Mouse (Mus musculus): Measurements from ENCODE around the gene Cacna1b.

DNA sequence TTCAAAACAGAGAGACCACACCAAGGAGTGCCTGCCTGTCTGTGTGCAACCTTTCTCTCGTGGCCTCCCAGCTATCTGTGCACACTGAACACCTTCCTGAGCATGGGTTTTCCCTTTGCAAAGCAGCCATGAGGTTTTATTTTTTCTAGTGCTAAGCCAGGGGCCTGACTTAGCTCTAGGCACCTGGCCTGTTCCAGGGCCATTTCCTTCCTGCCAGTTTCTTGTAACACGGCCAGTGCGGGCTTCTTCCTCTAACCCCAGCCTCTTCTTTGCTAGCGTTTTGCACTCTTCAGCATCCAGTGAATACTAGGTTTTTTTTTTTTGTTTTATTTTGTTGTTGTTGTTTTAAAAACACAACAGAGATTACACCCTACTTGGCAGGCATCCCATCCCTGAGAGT is 157.9 kb downstream of the Cacna1b start:
- no peak for TF ChIP-seq CTCF (IDR thresholded peaks at IDR 0.05; ENCODE audit: insufficient read depth, low read length)
- no peak for TF ChIP-seq POLR2A (IDR thresholded peaks at IDR 0.05; ENCODE audit: borderline replicate concordance, extremely low read depth, low read depth, low read length)
